Mouse (Mus musculus) bone marrow, adult 2 months (tissue): ENCODE measurements around the gene Gm9376.

ENCODE experiments used
- CTCF ChIP-seq: fragments of 200-500 bp; IDR thresholded peaks from 2 replicates; pipeline ENCODE4 v1.5.1; 2011; ENCODE audit warnings: low read length, control low read depth; ENCODE audit not compliant: control insufficient read depth, insufficient read depth
- POLR2A ChIP-seq: fragments of 200-500 bp; IDR thresholded peaks from 2 replicates; pipeline ENCODE4 v1.6.1; 2011; ENCODE audit warnings: low read depth, mild to moderate bottlenecking, control low read depth, low read length, borderline replicate concordance; ENCODE audit not compliant: control insufficient read depth

DNA sequence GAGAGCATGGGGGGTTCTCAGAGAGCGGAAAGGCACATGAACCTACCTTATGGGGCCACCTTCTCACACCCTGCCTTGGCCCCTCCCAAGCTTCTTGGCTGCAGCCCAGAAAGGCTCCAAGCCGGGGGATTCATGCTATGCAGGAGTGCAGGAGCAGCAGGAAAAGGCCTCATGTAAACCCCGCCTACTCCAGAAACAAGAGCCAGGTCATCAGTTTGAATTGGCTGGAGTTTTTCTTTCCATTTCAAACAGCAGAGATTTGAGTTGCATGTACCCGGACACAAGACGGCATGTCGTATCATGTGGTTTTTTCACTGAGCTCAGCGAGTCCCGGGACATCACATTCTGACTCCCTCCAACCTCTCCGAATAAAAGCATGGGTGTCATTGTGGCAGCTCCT lies 39.2 kb downstream of the Gm9376 start:
- TF ChIP-seq POLR2A = no peak
- no peak for TF ChIP-seq CTCF
